Mouse (Mus musculus): ENCODE measurements around the gene Ypel5. TPM values are rescaled to one million over a fixed set of nuclear protein-coding genes. Genes with fewer than 3 reads are reported as not detected.

Ypel5 gene
- total and polyA plus RNA-seq, 2 experiments from 2014 or later, result 60.3 to 120 TPM

DNA sequence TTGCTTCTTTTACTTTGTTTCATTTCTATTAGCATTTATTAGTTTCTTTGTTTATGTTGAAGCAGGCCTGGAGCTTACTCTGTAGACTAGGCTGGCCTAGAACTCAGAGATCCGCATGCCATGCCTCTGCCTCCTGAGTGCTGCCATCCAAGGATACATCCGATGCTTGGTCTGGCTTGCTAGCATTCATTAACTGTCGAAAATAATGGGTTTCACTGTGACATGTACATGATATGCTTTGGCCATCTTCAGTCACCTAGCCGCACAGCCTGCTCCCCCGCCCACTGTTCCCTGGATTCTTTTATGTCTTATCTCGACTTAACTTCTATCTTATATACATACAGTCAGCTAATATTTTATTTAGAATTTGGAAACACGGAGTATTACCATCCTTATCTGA lies 60.8 kb downstream of the Ypel5 start:
- ATAC-seq (ENCODE audit: low FRiP score) (no peak), DNase-seq (ENCODE audit: low spot score) (no peak)
- H3K9ac ChIP-seq (replicated peaks; ENCODE audit: low read length, poor library complexity, severe bottlenecking), result no peak overlapping the region
- H3K4me3 ChIP-seq (ENCODE audit: low read depth, low read length), result no peak overlapping the region
- H3K27ac ChIP-seq (ENCODE audit: low read depth, low read length), result no peak overlapping the region
- no peaks in the 10 kb centered on the region for H3K4me1 ChIP-seq (ENCODE audit: insufficient read depth, low read length)
- TF ChIP-seq CTCF (IDR thresholded peaks at IDR 0.05), result no peak
- H3K9me3 ChIP-seq (ENCODE audit: low read length), result no peaks in the 10 kb centered on the region
- H3K27me3 ChIP-seq (ENCODE audit: insufficient read depth, low read length), result no peaks in the 10 kb centered on the region
- WGBS, result 89% methylated on average over 7 of the region's 7 CpGs
- H3K4me2 ChIP-seq (ENCODE audit: low read depth, low read length, poor library complexity, severe bottlenecking), result no peak overlapping the region
- H3K36me3 ChIP-seq (ENCODE audit: insufficient read depth, low read length), result no peaks in the 10 kb centered on the region

DNA sequence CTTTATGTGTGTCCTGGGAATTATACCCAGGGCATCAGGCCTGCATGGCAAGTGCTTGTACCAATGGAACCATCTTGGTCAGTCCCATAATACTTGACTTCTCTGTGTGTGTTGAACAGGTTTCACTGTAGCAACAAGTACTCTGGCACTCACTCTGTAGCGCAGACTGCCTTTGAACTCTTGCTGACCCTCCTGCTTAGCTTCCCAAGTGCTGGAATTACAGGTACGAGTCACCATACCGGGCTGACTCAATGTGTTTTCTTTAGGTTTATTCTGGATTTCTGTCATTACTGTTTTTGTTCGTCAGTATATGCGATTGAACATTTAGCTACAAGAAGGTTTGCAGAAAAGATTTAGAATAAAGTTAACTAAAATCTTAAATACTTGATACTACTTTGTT lies 61.7 kb downstream of the Ypel5 start:
- no peak overlapping the region for H3K4me3 ChIP-seq (ENCODE audit: low read depth, low read length)
- H3K4me2 ChIP-seq (ENCODE audit: low read depth, low read length, poor library complexity, severe bottlenecking), result no peak overlapping the region
- no peak for TF ChIP-seq CTCF (IDR thresholded peaks at IDR 0.05)
- no peak for ATAC-seq (ENCODE audit: low FRiP score)
- H3K27me3 ChIP-seq (ENCODE audit: insufficient read depth, low read length), result no peaks in the 10 kb centered on the region
- H3K9ac ChIP-seq (replicated peaks; ENCODE audit: low read length, poor library complexity, severe bottlenecking), result no peak overlapping the region
- 91% methylated on average over 5 of the region's 5 CpGs for WGBS
- no peak for DNase-seq (ENCODE audit: low spot score)
- H3K9me3 ChIP-seq (ENCODE audit: low read length), result no peaks in the 10 kb centered on the region
- H3K27ac ChIP-seq (ENCODE audit: low read depth, low read length), result no peak overlapping the region
- no peaks in the 10 kb centered on the region for H3K36me3 ChIP-seq (ENCODE audit: insufficient read depth, low read length)
- H3K4me1 ChIP-seq (ENCODE audit: insufficient read depth, low read length), result no peaks in the 10 kb centered on the region

- H3K9ac ChIP-seq (replicated peaks; ENCODE audit: low read length, poor library complexity, severe bottlenecking), result no peak overlapping the region
- H3K9me3 ChIP-seq (ENCODE audit: low read length), result no peaks in the 10 kb centered on the region
- DNase-seq (ENCODE audit: low spot score) (no peak), ATAC-seq (ENCODE audit: low FRiP score) (no peak)
- H3K4me2 ChIP-seq (ENCODE audit: low read depth, low read length, poor library complexity, severe bottlenecking), result no peak overlapping the region
- H3K4me1 ChIP-seq (ENCODE audit: insufficient read depth, low read length), result no peaks in the 10 kb centered on the region
- no peak overlapping the region for H3K4me3 ChIP-seq (ENCODE audit: low read depth, low read length)
- no peaks in the 10 kb centered on the region for H3K27me3 ChIP-seq (ENCODE audit: insufficient read depth, low read length)
- no peak for TF ChIP-seq CTCF (IDR thresholded peaks at IDR 0.05)
- WGBS, result 66% methylated on average over 3 of the region's 3 CpGs
- H3K36me3 ChIP-seq (ENCODE audit: insufficient read depth, low read length), result no peaks in the 10 kb centered on the region
- no peak overlapping the region for H3K27ac ChIP-seq (ENCODE audit: low read depth, low read length)
Measured at GRCm38 (mm10) chr17:72898775-72899174, 62.5 kb downstream of the Ypel5 start.

Other genes with a start within 250 kb of the Ypel5 start
- 17.6 and 33.0 TPM in 2 replicates for gene Alk, start 231.8 kb upstream of the Ypel5 start, total RNA-seq (2014; rRNA removed)
- 3.6 and 5.2 TPM in 2 replicates for gene Alk, start 231.8 kb upstream of the Ypel5 start, polyA plus RNA-seq (2015; fragmentation: Nextera tagmentation; extraction: Ambion mirVana)
- gene Lbh, start 81.9 kb downstream of the Ypel5 start, total RNA-seq (2014; rRNA removed), result 77.1 and 86.9 TPM in 2 replicates
- 3.3 and 3.5 TPM in 2 replicates for gene Lbh, start 81.9 kb downstream of the Ypel5 start, polyA plus RNA-seq (2015; fragmentation: Nextera tagmentation; extraction: Ambion mirVana)

Measured in midbrain, postnatal 0 days (tissue).